11 mouse cellular contexts compared by ENCODE assay signal in the genomic region with DNA sequence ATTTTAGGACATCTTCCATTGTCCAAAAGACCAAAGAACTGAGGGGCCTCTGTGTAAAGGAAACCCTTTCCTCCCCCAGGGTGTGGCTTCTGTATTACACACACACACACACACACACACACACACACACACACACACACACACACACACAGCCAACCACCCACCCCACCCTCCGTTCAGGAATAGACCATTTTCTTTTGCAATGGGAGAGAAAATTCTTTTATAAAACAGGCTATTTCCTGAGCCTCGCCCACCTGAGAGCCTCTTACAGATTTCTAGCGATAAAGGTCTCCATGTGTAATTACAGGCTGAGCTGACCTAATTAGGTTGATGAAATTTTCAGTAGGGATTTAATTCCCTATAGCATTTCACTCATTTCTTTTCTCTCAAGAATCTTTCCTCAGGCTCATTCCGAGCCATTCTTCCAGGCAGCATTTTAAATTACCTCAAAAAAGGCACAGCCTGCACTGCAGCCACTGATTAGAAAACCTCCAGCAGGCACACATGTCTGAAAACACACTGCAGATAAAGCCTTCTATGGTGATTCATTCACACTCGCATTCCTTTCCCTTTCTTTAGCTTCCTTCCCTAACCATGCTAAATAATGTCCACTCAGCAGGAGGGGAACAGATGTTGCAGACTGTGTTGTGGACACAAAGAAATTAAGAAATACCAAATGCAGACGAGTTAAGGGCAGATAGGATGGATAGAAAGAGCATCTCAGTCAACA.
DNase-seq lines count a peak whose midpoint lies in the region; ATAC-seq lines count a peak whose summit lies in the region.
"Had no signal": no experiment of that assay in that cellular context is flagged by ENCODE, and none has a peak within 500 bp of the region (broad histone marks: within the 10 kb centered on the region; RNA-seq: fewer than 3 reads in every experiment).

No protein-coding gene starts in this region.

- DNase-seq in cerebellum, postnatal 25 days, result no peak
- peak; percentile 78 for DNase-seq in brain, adult 2 months (ENCODE audit: low read depth, low spot score)
- DNase-seq in urinary bladder, postnatal 14 days (ENCODE audit: low spot score), result no peak
- DNase-seq: adrenal gland, postnatal 14 days; thymus, adult 18-20 months had no signal

- H3K27me3 ChIP-seq in forebrain, embryonic 15.5 days, result no peaks in the 10 kb centered on the region
- H3K27me3 ChIP-seq in midbrain, embryonic 15.5 days (replicated peaks), result no peaks in the 10 kb centered on the region
- no peaks in the 10 kb centered on the region for H3K27me3 ChIP-seq in kidney, embryonic 14.5 days (ENCODE audit: control insufficient read depth, insufficient read depth, low read length)
- H3K27me3 ChIP-seq in kidney, embryonic 16.5 days (ENCODE audit: insufficient read depth, low read length), result no peaks in the 10 kb centered on the region
- H3K27me3 ChIP-seq: liver, embryonic 12.5 days had no signal

- no peaks in the 10 kb centered on the region for H3K36me3 ChIP-seq in forebrain, embryonic 15.5 days
- H3K36me3 ChIP-seq in midbrain, embryonic 15.5 days (replicated peaks), result no peaks in the 10 kb centered on the region
- no peaks in the 10 kb centered on the region for H3K36me3 ChIP-seq in kidney, embryonic 14.5 days (ENCODE audit: control insufficient read depth, insufficient read depth, low read length)
- H3K36me3 ChIP-seq in kidney, embryonic 16.5 days (ENCODE audit: insufficient read depth, low read length), result no peaks in the 10 kb centered on the region
- H3K36me3 ChIP-seq: liver, embryonic 12.5 days had no signal

- H3K4me2 ChIP-seq in forebrain, embryonic 15.5 days (replicated peaks), result peak overlapping the region; percentile 14; the same call in 1 of the 2 replicates
- no peak overlapping the region for H3K4me2 ChIP-seq in midbrain, embryonic 15.5 days
- no peak overlapping the region for H3K4me2 ChIP-seq in kidney, embryonic 14.5 days (replicated peaks; ENCODE audit: low read depth, low read length)
- no peak overlapping the region for H3K4me2 ChIP-seq in kidney, embryonic 16.5 days (replicated peaks; ENCODE audit: low read depth, low read length)
- H3K4me2 ChIP-seq: liver, embryonic 12.5 days had no signal

- no peak overlapping the region for H3K4me3 ChIP-seq in forebrain, embryonic 15.5 days
- H3K4me3 ChIP-seq in midbrain, embryonic 15.5 days, result no peak overlapping the region
- no peak overlapping the region for H3K4me3 ChIP-seq in kidney, embryonic 14.5 days (ENCODE audit: low read length)
- H3K4me3 ChIP-seq in kidney, embryonic 16.5 days (ENCODE audit: low read length), result no peak overlapping the region
- H3K4me3 ChIP-seq: liver, embryonic 12.5 days had no signal

- WGBS in forebrain, embryonic 15.5 days, result 4% methylated on average over 6 of the region's 6 CpGs
- 6% methylated on average over 6 of the region's 6 CpGs for WGBS in midbrain, embryonic 15.5 days
- 51% methylated on average over 6 of the region's 6 CpGs for WGBS in kidney, embryonic 14.5 days
- WGBS in kidney, embryonic 16.5 days, result 43% methylated on average over 6 of the region's 6 CpGs

- peaks cover 14% of the 10 kb centered on the region for H3K4me1 ChIP-seq in forebrain, embryonic 15.5 days
- H3K4me1 ChIP-seq in midbrain, embryonic 15.5 days, result peaks cover 22% of the 10 kb centered on the region
- H3K4me1 ChIP-seq in kidney, embryonic 14.5 days (ENCODE audit: control insufficient read depth, insufficient read depth, low read length), result no peaks in the 10 kb centered on the region
- no peaks in the 10 kb centered on the region for H3K4me1 ChIP-seq in kidney, embryonic 16.5 days (ENCODE audit: insufficient read depth, low read length)
- H3K4me1 ChIP-seq: liver, embryonic 12.5 days had no signal

- no peaks in the 10 kb centered on the region for H3K9me3 ChIP-seq in forebrain, embryonic 15.5 days
- H3K9me3 ChIP-seq in midbrain, embryonic 15.5 days, result no peaks in the 10 kb centered on the region
- no peaks in the 10 kb centered on the region for H3K9me3 ChIP-seq in kidney, embryonic 14.5 days (ENCODE audit: control insufficient read depth, low read length)
- H3K9me3 ChIP-seq in kidney, embryonic 16.5 days (ENCODE audit: low read length), result no peaks in the 10 kb centered on the region
- H3K9me3 ChIP-seq: liver, embryonic 12.5 days had no signal

- H3K9ac ChIP-seq in forebrain, embryonic 15.5 days (replicated peaks), result no peak overlapping the region
- H3K9ac ChIP-seq in midbrain, embryonic 15.5 days, result 0 out of 2 replicates have a peak overlapping the region, but pooled peaks have one; percentile 27
- H3K9ac ChIP-seq in kidney, embryonic 14.5 days (ENCODE audit: low read depth, low read length), result no peak overlapping the region
- no peak overlapping the region for H3K9ac ChIP-seq in kidney, embryonic 16.5 days (replicated peaks; ENCODE audit: low read length)
- H3K9ac ChIP-seq: liver, embryonic 12.5 days had no signal

- 0 out of 2 replicates have a peak, but pooled peaks have one; percentile 26 for ATAC-seq in cerebellum, adult (ENCODE audit: insufficient number of reproducible peaks, low FRiP score, low TSS enrichment)
- peak; percentile 89 for ATAC-seq in forebrain, embryonic 15.5 days (replicated peaks)
- ATAC-seq in midbrain, embryonic 15.5 days (replicated peaks), result peak; percentile 85
- no peak for ATAC-seq in kidney, embryonic 14.5 days (ENCODE audit: low FRiP score, low TSS enrichment)
- no peak for ATAC-seq in kidney, embryonic 16.5 days (ENCODE audit: low FRiP score, low TSS enrichment)
- ATAC-seq: liver, embryonic 12.5 days had no signal

- H3K27ac ChIP-seq in forebrain, embryonic 15.5 days (replicated peaks), result peak overlapping the region; percentile 65
- H3K27ac ChIP-seq in midbrain, embryonic 15.5 days, result peak overlapping the region; percentile 65
- H3K27ac ChIP-seq in kidney, embryonic 14.5 days (ENCODE audit: low read depth, low read length), result no peak overlapping the region
- H3K27ac ChIP-seq in kidney, embryonic 16.5 days (ENCODE audit: low read length), result no peak overlapping the region
- H3K27ac ChIP-seq: liver, embryonic 12.5 days had no signal

Comparison
In these comparisons a context has a peak if more than half of its experiments do, and no peak if none do; other contexts are left out.
1. ATAC-seq: peak in cerebellum, adult (single experiment), forebrain, embryonic 15.5 days (single experiment) and midbrain, embryonic 15.5 days (single experiment); none in kidney, embryonic 14.5 days (single experiment) and kidney, embryonic 16.5 days (single experiment).
2. H3K27ac ChIP-seq: peak in forebrain, embryonic 15.5 days (single experiment) and midbrain, embryonic 15.5 days (single experiment); none in kidney, embryonic 14.5 days (single experiment) and kidney, embryonic 16.5 days (single experiment).